Mouse (Mus musculus): ENCODE measurements around the gene Ift122. TPM values are rescaled to one million over a fixed set of nuclear protein-coding genes. Genes with fewer than 3 reads are reported as not detected.
"Not testable (repeated sequence)": the region's sequence is repeated elsewhere in the genome, so short reads cannot be mapped to it uniquely, and the experiment has no call there.

Ift122 gene
- 1 to 10 TPM; 8.5 to 10.0 (median 9.0) TPM for total RNA-seq (2022)

- DNase-seq (ENCODE audit: low spot score): peak; percentile 99
Observed at GRCm38 (mm10) chr6:115853091-115853813, at the start of gene Ift122, which contains the start of gene Mbd4. Gene Ift122 (plus strand): TSS chr6:115853470. Gene Mbd4 (minus strand): TSS chr6:115853371.

GRCm38 (mm10) chr6:115803541-115804382 is 49.5 kb upstream of the Ift122 start:
- peak; percentile 48 for DNase-seq (ENCODE audit: low spot score)

- no peak for DNase-seq (ENCODE audit: low spot score)
Observed at GRCm38 (mm10) chr6:115804432-115805192, 48.7 kb upstream of the Ift122 start.

DNA sequence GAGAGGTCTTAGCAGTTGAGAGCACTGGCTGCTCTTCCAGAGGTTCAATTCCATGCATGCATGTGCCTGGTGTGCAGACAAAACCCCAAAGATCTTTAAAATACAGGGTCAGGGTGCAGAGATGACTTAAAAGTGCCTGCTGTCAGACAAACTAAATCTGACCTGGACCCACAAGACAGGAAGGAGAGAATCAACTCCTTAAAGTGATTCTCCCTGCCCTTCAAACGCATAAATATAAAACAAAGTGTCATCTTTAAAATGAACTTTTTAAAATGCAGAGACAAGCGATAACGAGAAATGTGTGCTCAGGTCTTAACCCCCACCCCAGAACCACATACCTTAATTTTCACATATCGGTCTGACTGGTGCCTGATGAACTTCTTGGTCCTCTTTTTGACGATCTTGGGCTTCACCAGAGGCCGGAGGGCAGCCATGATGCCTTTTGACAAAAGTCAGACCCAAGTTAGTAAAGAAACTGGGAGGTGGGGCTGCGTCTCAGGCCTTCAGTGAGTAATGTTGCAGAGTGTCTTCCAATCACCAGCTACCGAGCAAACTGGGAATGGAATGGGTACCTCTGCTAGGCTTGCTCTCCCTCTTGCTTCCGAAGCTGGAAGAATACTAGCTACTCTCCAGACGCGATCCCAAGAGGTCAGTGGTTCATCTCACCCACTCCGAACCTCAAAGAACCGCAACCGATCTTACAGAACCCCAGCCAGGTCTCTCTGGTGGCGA is 45.6 kb upstream of the Ift122 start:
- no peak for DNase-seq (ENCODE audit: low spot score)

- DNase-seq (ENCODE audit: low spot score): no peak
Observed at GRCm38 (mm10) chr6:115808196-115808487, 45.1 kb upstream of the Ift122 start.

DNA sequence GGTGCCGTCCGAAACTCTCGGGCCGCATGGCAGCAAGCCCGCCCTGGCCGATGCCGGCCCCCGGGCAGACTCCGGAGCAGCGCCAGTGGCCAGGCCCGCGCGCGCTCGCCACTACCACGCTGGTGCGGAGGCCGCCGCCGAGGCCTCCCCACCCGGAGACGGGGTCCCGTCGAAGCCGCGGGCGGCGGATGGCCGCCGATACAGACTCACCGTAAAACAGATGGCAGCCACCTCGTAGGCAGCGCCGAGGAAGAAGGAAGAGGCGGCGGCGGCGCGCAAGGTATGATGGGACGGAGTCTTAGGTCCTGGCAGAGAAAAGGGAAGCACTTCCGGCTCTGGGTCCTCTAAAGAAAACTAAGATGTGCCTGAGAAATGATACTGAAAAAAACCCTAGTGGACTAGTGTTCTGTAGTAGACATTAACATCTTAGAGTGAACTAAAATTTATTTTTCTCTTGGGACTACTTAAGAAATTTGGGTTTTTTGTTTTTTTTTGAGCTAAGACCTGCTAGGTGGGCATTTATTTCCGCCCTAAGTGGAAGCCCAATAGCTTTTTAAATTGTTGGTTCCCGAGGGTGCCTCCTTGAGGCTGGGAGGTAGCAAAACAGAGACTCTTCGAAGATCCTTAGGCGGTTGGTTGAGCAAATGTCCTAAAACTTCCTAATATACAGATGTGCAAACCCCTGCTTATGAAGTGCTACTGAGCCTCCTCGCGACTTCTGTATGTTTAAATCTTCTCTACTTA is 44.6 kb upstream of the Ift122 start, which contains the start of gene Rpl32:
Gene Rpl32, minus strand, starts transcription at position 260 of the 744 bp plus-strand sequence.
- peak; percentile 91 for DNase-seq (ENCODE audit: low spot score)

- no peak for DNase-seq (ENCODE audit: low spot score)
Observed at GRCm38 (mm10) chr6:115811606-115812005, 41.7 kb upstream of the Ift122 start.

DNA sequence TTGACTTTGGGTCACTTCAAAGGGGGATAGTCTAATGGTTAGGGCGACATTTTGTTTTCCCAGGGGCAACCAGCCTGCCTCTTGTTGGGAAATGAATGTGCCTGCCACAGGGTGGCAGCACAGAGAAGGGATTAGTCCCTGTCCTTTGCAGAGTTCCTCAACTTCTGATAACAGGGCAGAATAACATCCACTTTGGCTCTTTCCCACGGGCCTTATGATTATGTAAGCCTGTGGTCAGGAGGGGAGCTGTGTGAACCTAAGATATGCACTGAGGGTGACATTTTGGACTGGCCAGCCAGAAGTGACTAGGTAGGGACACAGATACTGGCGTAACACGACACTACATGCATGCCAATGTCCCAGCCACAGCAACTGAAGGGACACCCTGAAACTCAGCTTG is 39.2 kb upstream of the Ift122 start:
- DNase-seq (ENCODE audit: low spot score): peak; percentile 69

GRCm38 (mm10) chr6:115815041-115815440 is 38.2 kb upstream of the Ift122 start:
- DNase-seq (ENCODE audit: low spot score): no peak

- DNase-seq (ENCODE audit: low spot score): no peak
Observed at GRCm38 (mm10) chr6:115818129-115818528, 35.1 kb upstream of the Ift122 start.

- DNase-seq (ENCODE audit: low spot score): no peak
Observed at GRCm38 (mm10) chr6:115821216-115821993, 31.9 kb upstream of the Ift122 start.

GRCm38 (mm10) chr6:115823850-115824464 is 29.3 kb upstream of the Ift122 start:
- not testable (repeated sequence) for DNase-seq (ENCODE audit: low spot score)

- DNase-seq (ENCODE audit: low spot score): no peak
Observed at GRCm38 (mm10) chr6:115830779-115831601, 22.3 kb upstream of the Ift122 start.

GRCm38 (mm10) chr6:115832152-115832850 is 21.0 kb upstream of the Ift122 start:
- no peak for DNase-seq (ENCODE audit: low spot score)

GRCm38 (mm10) chr6:115833861-115834260 is 19.4 kb upstream of the Ift122 start:
- no peak for DNase-seq (ENCODE audit: low spot score)

DNA sequence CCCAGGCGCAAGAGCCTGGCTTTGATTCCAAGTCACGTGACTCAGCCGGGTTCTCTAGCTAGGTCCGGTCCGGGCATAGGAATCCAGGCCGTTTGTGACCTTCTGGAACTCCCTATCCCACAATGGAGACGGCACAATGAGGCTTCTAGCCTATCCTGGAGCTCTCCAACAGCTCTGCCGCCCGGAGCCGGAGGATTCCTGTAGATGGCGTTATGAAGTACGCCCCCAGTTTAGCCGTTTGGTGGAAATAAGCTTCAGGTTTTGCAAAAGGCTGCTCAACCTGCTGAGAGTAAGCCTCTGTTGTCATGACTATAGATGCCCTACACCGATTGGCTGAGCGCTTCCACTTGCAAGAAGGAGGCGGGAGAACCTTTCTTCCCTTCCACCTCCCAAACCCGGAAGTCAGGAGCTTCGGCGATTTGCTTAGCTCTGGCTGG is 15.1 kb upstream of the Ift122 start, which contains the start of gene Efcab12:
Gene Efcab12, minus strand, starts transcription at position 252 of the 437 bp plus-strand sequence.
- peak; percentile 58 for DNase-seq (ENCODE audit: low spot score)

DNA sequence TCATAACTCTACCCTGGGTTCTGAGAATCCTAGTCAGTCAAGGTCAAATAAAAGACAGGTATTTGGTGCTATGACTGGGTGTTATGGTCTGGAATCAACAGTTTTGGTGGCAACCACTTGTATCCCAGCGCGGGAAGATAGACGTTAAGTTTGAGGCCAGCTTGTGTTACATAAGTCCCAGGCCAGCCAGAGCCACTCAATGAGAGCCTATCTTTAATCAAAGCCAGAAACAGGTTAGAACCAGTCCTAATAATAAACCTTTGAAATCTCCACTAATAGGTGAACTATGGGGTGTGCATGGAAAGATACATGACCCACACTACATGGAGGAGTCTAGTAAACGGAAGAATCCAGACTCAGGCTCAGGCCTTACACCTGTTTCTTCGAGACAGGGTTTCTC is 14.5 kb upstream of the Ift122 start:
- no peak for DNase-seq (ENCODE audit: low spot score)

DNA sequence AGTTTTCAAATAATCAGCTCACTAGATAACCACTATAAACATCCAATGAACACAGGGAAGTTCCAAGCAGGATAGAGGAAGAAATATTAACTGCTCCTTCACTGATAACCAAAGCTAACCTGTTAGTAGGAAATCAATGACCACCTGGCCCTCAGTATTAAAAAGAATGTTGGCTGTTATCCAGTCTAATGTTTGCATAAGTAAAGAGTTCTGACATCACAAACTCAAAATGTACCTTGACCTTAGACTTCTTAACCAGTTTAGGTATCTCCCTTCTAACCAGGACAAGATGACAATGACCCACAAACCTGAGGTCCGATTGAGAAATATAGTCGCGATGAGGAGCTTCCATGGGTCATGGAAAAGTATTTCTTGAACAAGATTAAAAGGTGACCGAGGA is 8.3 kb upstream of the Ift122 start:
- DNase-seq (ENCODE audit: low spot score): no peak

All from heart, adult 8-10 months (tissue).